Mouse (Mus musculus): ENCODE measurements around the gene Card14.

DNA sequence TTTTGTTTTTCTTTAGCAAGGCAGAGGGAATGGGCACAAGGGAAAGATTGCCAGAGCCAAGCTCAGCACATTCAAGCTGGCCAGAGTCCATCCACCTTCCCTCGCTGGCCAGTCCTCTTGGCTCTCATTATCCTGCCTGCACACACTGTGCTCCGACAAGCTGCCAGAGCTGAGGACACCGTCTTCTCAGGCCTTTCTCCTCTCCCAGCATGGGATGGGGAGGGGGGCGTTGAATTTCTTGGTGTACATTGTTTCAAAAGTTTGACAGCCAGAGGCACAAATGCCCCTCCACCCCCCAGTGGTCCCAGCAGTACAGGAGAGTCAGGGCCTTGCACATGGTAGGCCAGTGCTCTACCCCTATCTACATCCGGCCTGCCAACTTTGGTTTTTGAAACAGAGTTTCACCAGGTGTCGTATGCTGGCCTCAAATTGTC, 40.3 kb upstream of the Card14 start:
- TF ChIP-seq POLR2A (IDR thresholded peaks at IDR 0.05; ENCODE audit: borderline replicate concordance, extremely low read depth, insufficient read depth, insufficient read length, poor library complexity, severe bottlenecking), result no peak
- TF ChIP-seq CTCF (IDR thresholded peaks at IDR 0.05; ENCODE audit: borderline replicate concordance, extremely low read depth, insufficient read depth, insufficient read length), result no peak

Data from brain, embryonic 14.5 days (tissue).